ENCODE assay signal across 8 mouse cellular contexts in the genomic region with DNA sequence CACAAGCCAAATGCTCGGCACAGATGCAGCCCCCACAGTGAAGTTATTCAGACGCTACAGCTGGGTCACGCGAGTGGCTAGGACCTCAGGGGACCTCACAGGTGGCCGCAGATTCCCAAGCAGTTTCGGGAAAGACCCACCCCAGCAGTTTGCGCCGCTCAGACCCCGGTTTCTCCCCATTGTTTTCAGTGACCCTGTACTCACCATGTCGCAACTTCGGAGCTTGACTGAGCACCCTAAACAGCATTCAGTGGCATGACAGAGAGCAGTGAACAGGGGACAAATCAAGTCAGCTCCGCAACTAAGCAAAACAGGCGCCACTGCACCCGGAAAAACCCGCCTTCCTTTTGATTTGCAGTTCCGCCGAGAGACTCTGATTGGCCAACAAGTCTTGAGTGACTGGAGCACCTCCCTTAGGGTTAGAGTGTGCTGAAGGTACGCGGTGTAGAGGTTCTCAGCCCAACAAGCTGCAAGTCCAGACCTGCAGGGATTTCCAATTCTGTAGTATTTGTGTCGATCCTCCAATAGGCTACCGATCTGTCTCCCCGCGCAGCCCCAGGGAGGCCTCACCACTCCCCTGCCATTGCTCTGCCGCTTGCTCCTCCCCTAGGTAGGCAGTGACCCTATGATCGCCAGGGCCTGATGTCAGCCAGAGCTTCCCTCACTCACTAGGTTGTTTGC. TPM values are rescaled to one million over a fixed set of nuclear protein-coding genes. Genes with fewer than 3 reads are reported as not detected.
DNase-seq lines count a peak whose midpoint lies in the region; ATAC-seq lines count a peak whose summit lies in the region.
"Not testable (repeated sequence)": the region's sequence is repeated elsewhere in the genome, so short reads cannot be mapped to it uniquely, and the experiment has no call there.

A gene (minus strand): TSS at position 496 of the 681 bp plus-strand sequence.

- peak; percentile 87 for DNase-seq in R1 (ENCODE audit: low read depth, low spot score)
- DNase-seq in cerebellum, postnatal 25 days, result peak; percentile 75 to 82
- peak; percentile 39 to 51 for DNase-seq in frontal cortex, postnatal 25 days (ENCODE audit: low spot score in 2 of 2)
- peak; percentile 49 for DNase-seq in left cerebral cortex, adult 11 months (ENCODE audit: low spot score)
- peak; percentile 84 for DNase-seq in lung, postnatal 36 days
- peak; percentile 60 for DNase-seq in retina, postnatal 1 day
- DNase-seq in urinary bladder, adult 18-20 months (ENCODE audit: low spot score in 2 of 2), result peak; percentile 70 to 76

- not testable (repeated sequence) for H3K4me1 ChIP-seq in hindbrain, embryonic 15.5 days (replicated peaks)

- peak within 1 kb of the TSS; percentile 57 for H3K4me3 ChIP-seq in hindbrain, embryonic 15.5 days

- ATAC-seq in hindbrain, embryonic 15.5 days (ENCODE audit: low FRiP score, low read depth), result peak; percentile 97

- under 1% methylated on average over 25 of the region's 25 CpGs for WGBS in hindbrain, embryonic 15.5 days

- not testable (repeated sequence) for H3K27ac ChIP-seq in hindbrain, embryonic 15.5 days (replicated peaks)

- peak within 1 kb of the TSS; percentile 47 for H3K9ac ChIP-seq in hindbrain, embryonic 15.5 days

- H3K4me2 ChIP-seq in hindbrain, embryonic 15.5 days, result peak within 1 kb of the TSS; percentile 77

- not testable (repeated sequence) for H3K27me3 ChIP-seq in hindbrain, embryonic 15.5 days

- not testable (repeated sequence) for H3K36me3 ChIP-seq in hindbrain, embryonic 15.5 days

- not testable (repeated sequence) for H3K9me3 ChIP-seq in hindbrain, embryonic 15.5 days

RNA-seq across cellular contexts. Expression of the gene that starts here (rescaled TPM):
- polyA plus RNA-seq in hindbrain, embryonic 15.5 days (2015; fragmentation: Nextera tagmentation; extraction: Ambion mirVana), result 3.7 and 4.8 TPM in 2 replicates
